Comparison of ENCODE assay signal across 26 mouse cellular contexts in the genomic region with DNA sequence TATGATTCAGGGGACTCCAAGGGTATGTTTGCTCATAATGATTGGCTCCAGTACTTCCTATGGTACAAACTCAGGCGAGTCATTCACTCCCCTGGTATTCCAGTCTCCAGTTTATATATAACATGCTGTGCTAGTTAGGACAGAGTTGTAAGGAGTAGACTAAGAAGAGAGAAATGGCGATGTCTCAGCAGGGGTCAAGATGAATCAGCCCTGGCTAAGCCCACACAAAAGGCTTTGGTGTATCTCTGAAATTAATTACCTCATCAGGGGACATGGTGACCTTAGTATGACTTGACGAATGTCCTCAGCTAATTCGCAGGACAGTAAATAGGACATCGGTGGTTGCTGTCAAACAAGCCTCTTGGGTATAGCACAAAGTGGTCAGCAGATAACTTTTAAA. TPM values are rescaled to one million over a fixed set of nuclear protein-coding genes. Genes with fewer than 3 reads are reported as not detected.
DNase-seq lines count a peak whose midpoint lies in the region; ATAC-seq and TF ChIP-seq lines count a peak whose summit lies in the region.
"Had no signal": no experiment of that assay in that cellular context is flagged by ENCODE, and none has a peak within 500 bp of the region (broad histone marks: within the 10 kb centered on the region; RNA-seq: fewer than 3 reads in every experiment).

No protein-coding gene starts in this region.

- no peak for DNase-seq in heart, adult 2 months
- peak; percentile 7 for DNase-seq in 3T3-L1 (ENCODE audit: low read depth, low spot score)
- DNase-seq in Muller cell, postnatal 12 days (ENCODE audit: inconsistent ontology term) = peak; percentile 69
- DNase-seq in NIH3T3 (ENCODE audit: low read depth) = peak; percentile 54
- no peak for DNase-seq in hindbrain, postnatal 0 days (ENCODE audit: low spot score)
- no peak for DNase-seq in forebrain, embryonic 14.5 days (ENCODE audit: low spot score)
- no peak for DNase-seq in urinary bladder, adult 18-20 months (ENCODE audit: low spot score in 2 of 2)
- DNase-seq: adrenal gland, adult 2 months; adrenal gland, adult 8-10 months; adrenal gland, postnatal 10 days; adrenal gland, postnatal 14 days; adrenal gland, postnatal 25 days; adrenal gland, postnatal 36 days; B cell, adult 2 months; cerebellum, adult 11 months; cerebellum, adult 11-12 months; cerebellum, adult 18-20 months; cerebellum, adult 2 months; cerebellum, adult 8-10 months had no signal

- H3K4me1 ChIP-seq in heart, adult 2 months (ENCODE audit: control insufficient read depth, insufficient read depth, low read length) = no peaks in the 10 kb centered on the region
- 0 out of 2 replicates have a peak, but pooled peaks cover 5% of the 10 kb centered on the region for H3K4me1 ChIP-seq in heart, embryonic 11.5 days (ENCODE audit: control insufficient read depth, insufficient read depth, low read length)
- peaks cover 9% of the 10 kb centered on the region for H3K4me1 ChIP-seq in hindbrain, postnatal 0 days (ENCODE audit: insufficient read depth, low read length)
- H3K4me1 ChIP-seq in forebrain, embryonic 14.5 days (ENCODE audit: control insufficient read depth, insufficient read depth, low read length) = no peaks in the 10 kb centered on the region; the same call in 1 of the 2 replicates

- H3K4me3 ChIP-seq in heart, adult 2 months = no peak overlapping the region
- no peak overlapping the region for H3K4me3 ChIP-seq in heart, embryonic 11.5 days (ENCODE audit: low read depth, low read length)
- no peak overlapping the region for H3K4me3 ChIP-seq in hindbrain, postnatal 0 days (ENCODE audit: low read length)
- H3K4me3 ChIP-seq in forebrain, embryonic 14.5 days (ENCODE audit: low read depth, low read length) = no peak overlapping the region

- ATAC-seq in heart, embryonic 11.5 days (replicated peaks; ENCODE audit: insufficient number of reproducible peaks, low FRiP score, low TSS enrichment) = no peak
- no peak for ATAC-seq in hindbrain, postnatal 0 days
- no peak for ATAC-seq in forebrain, embryonic 14.5 days
- ATAC-seq: activated CD4-positive, CD25-positive, alpha-beta regulatory T cell, adult 4 months; CD4-positive, CD25-positive, alpha-beta regulatory T cell, adult 4 months; Patski had no signal

- no peak overlapping the region for H3K9ac ChIP-seq in heart, adult 2 months (ENCODE audit: low read depth, low read length)
- no peak overlapping the region for H3K9ac ChIP-seq in heart, embryonic 11.5 days (ENCODE audit: low read depth, low read length)
- no peak overlapping the region for H3K9ac ChIP-seq in hindbrain, postnatal 0 days (replicated peaks; ENCODE audit: low read length)
- H3K9ac ChIP-seq in forebrain, embryonic 14.5 days (ENCODE audit: low read length) = no peak overlapping the region

- H3K27ac ChIP-seq in heart, adult 2 months = no peak overlapping the region
- H3K27ac ChIP-seq in heart, embryonic 11.5 days (ENCODE audit: low read depth, low read length) = no peak overlapping the region
- no peak overlapping the region for H3K27ac ChIP-seq in hindbrain, postnatal 0 days
- no peak overlapping the region for H3K27ac ChIP-seq in forebrain, embryonic 14.5 days (ENCODE audit: low read depth, low read length)

- TF ChIP-seq CTCF in heart, adult 2 months (IDR thresholded peaks at IDR 0.05) = no peak
- no peak for TF ChIP-seq CTCF in hindbrain, postnatal 0 days (IDR thresholded peaks at IDR 0.05; ENCODE audit: low read depth)

- H3K27me3 ChIP-seq in heart, adult 2 months (ENCODE audit: control insufficient read depth, insufficient read depth, low read length) = no peaks in the 10 kb centered on the region
- H3K27me3 ChIP-seq in heart, embryonic 11.5 days (ENCODE audit: control insufficient read depth, insufficient read depth, low read length) = no peaks in the 10 kb centered on the region
- no peaks in the 10 kb centered on the region for H3K27me3 ChIP-seq in hindbrain, postnatal 0 days (ENCODE audit: insufficient read depth, low read length)
- no peaks in the 10 kb centered on the region for H3K27me3 ChIP-seq in forebrain, embryonic 14.5 days (replicated peaks; ENCODE audit: control insufficient read depth, insufficient read depth, low read length)
- H3K27me3 ChIP-seq: Patski had no signal

- no peaks in the 10 kb centered on the region for H3K9me3 ChIP-seq in heart, embryonic 11.5 days (replicated peaks; ENCODE audit: control insufficient read depth, low read length)
- no peaks in the 10 kb centered on the region for H3K9me3 ChIP-seq in hindbrain, postnatal 0 days (ENCODE audit: low read length)
- H3K9me3 ChIP-seq in forebrain, embryonic 14.5 days (replicated peaks; ENCODE audit: control insufficient read depth, low read length) = no peaks in the 10 kb centered on the region
- H3K9me3 ChIP-seq: G1E had no signal

- H3K79me2 ChIP-seq in heart, adult 2 months (replicated peaks; ENCODE audit: control insufficient read depth, insufficient read depth, low read length) = no peaks in the 10 kb centered on the region

- H3K4me2 ChIP-seq in heart, embryonic 11.5 days = no peak overlapping the region
- no peak overlapping the region for H3K4me2 ChIP-seq in hindbrain, postnatal 0 days (ENCODE audit: low read depth, low read length)
- no peak overlapping the region for H3K4me2 ChIP-seq in forebrain, embryonic 14.5 days (ENCODE audit: low read length)

- TF ChIP-seq POLR2A in heart, adult 2 months (IDR thresholded peaks at IDR 0.05; ENCODE audit: insufficient read depth, low read depth, low read length) = peak; percentile 25; the same call in 1 of the 2 replicates

- peaks cover 17% of the 10 kb centered on the region for H3K36me3 ChIP-seq in heart, adult 2 months (ENCODE audit: control insufficient read depth, insufficient read depth, low read length)
- no peaks in the 10 kb centered on the region for H3K36me3 ChIP-seq in heart, embryonic 11.5 days (ENCODE audit: control insufficient read depth, insufficient read depth, low read length)
- no peaks in the 10 kb centered on the region for H3K36me3 ChIP-seq in hindbrain, postnatal 0 days (ENCODE audit: insufficient read depth, low read length)
- no peaks in the 10 kb centered on the region for H3K36me3 ChIP-seq in forebrain, embryonic 14.5 days (ENCODE audit: control insufficient read depth, insufficient read depth, low read length)
- H3K36me3 ChIP-seq: G1E had no signal

- WGBS in heart, adult 2 months = 54% methylated on average over 5 of the region's 5 CpGs
- WGBS in heart, embryonic 11.5 days (ENCODE audit: insufficient replicate concordance) = 61% methylated on average over 5 of the region's 5 CpGs
- 35% methylated on average over 5 of the region's 5 CpGs for WGBS in hindbrain, postnatal 0 days
- 38% methylated on average over 5 of the region's 5 CpGs for WGBS in forebrain, embryonic 14.5 days

- TF ChIP-seq EP300 in heart, adult 2 months (IDR thresholded peaks at IDR 0.05; ENCODE audit: insufficient read depth, low read depth, low read length) = no peak

- intact Hi-C loops in heart, adult 2 months (cut with DNase I) = no loop called here

RNA-seq across cellular contexts. Expression of gene Hspb2, which starts 4.6 kb away (rescaled TPM):
- total RNA-seq in heart, adult 2 months (2021) = 100 to 1,000 TPM; 131 to 139 TPM
- 201 and 224 TPM in 2 replicates for polyA plus RNA-seq in heart, adult 2 months (2012; rRNA removed)
- polyA plus RNA-seq in heart, embryonic 11.5 days (2014; fragmentation: Nextera tagmentation; extraction: Ambion mirVana) = 319 and 338 TPM in 2 replicates
- total RNA-seq in hindbrain, postnatal 0 days (2014; rRNA removed) = 5.4 TPM in 1 of 2 replicates, not detected in the other
- polyA plus RNA-seq in hindbrain, postnatal 0 days (2015; fragmentation: Nextera tagmentation; extraction: Ambion mirVana) = 2.2 and 2.9 TPM in 2 replicates
- polyA plus RNA-seq in forebrain, embryonic 14.5 days (2014; fragmentation: Nextera tagmentation; extraction: Ambion mirVana) = 0.70 TPM in 1 of 2 replicates, not detected in the other
- total RNA-seq: CH12.LX, G1E, MEL had no signal
- polyA plus RNA-seq: CD4-positive, CD25-positive, alpha-beta regulatory T cell, adult 4 months; G1E had no signal

RNA-seq across cellular contexts. Expression of gene Cryab, which starts 5.6 kb away (rescaled TPM):
- 1,000 to 10,000 TPM; 2,783 to 3,339 TPM for total RNA-seq in heart, adult 2 months (2021)
- 3,110 and 4,349 TPM in 2 replicates for polyA plus RNA-seq in heart, adult 2 months (2012; rRNA removed)
- polyA plus RNA-seq in heart, embryonic 11.5 days (2014; fragmentation: Nextera tagmentation; extraction: Ambion mirVana) = 841 and 878 TPM in 2 replicates
- total RNA-seq in hindbrain, postnatal 0 days (2014; rRNA removed) = 8.7 and 9.1 TPM in 2 replicates
- 31.2 and 31.4 TPM in 2 replicates for polyA plus RNA-seq in hindbrain, postnatal 0 days (2015; fragmentation: Nextera tagmentation; extraction: Ambion mirVana)
- 9.7 and 12.6 TPM in 2 replicates for polyA plus RNA-seq in forebrain, embryonic 14.5 days (2014; fragmentation: Nextera tagmentation; extraction: Ambion mirVana)
- total RNA-seq: CH12.LX, MEL had no signal
- polyA plus RNA-seq: CD4-positive, CD25-positive, alpha-beta regulatory T cell, adult 4 months; G1E had no signal

RNA-seq across cellular contexts. Expression of gene 2310030G06Rik, which starts 10.4 kb away (rescaled TPM):
- 1 to 10 TPM; 2.9 to 4.3 TPM for total RNA-seq in heart, adult 2 months (2021)
- 5.6 and 7.4 TPM in 2 replicates for polyA plus RNA-seq in heart, adult 2 months (2012; rRNA removed)
- polyA plus RNA-seq in heart, embryonic 11.5 days (2014; fragmentation: Nextera tagmentation; extraction: Ambion mirVana) = 7.7 and 9.4 TPM in 2 replicates
- total RNA-seq in hindbrain, postnatal 0 days (2014; rRNA removed) = 0.79 and 2.4 TPM in 2 replicates
- polyA plus RNA-seq in hindbrain, postnatal 0 days (2015; fragmentation: Nextera tagmentation; extraction: Ambion mirVana) = 2.7 and 3.0 TPM in 2 replicates
- polyA plus RNA-seq in forebrain, embryonic 14.5 days (2014; fragmentation: Nextera tagmentation; extraction: Ambion mirVana) = 1.0 and 1.1 TPM in 2 replicates
- total RNA-seq: CH12.LX, MEL had no signal
- polyA plus RNA-seq: activated CD4-positive, CD25-positive, alpha-beta regulatory T cell, adult 4 months; CD4-positive, CD25-positive, alpha-beta regulatory T cell, adult 4 months; G1E had no signal

RNA-seq across cellular contexts. Expression of gene Fdxacb1, which starts 11.3 kb away (rescaled TPM):
- total RNA-seq in heart, adult 2 months (2021) = 1 to 10 TPM; 4.7 to 5.1 TPM
- polyA plus RNA-seq in heart, adult 2 months (2012; rRNA removed) = 3.4 and 5.2 TPM in 2 replicates
- polyA plus RNA-seq in heart, embryonic 11.5 days (2014; fragmentation: Nextera tagmentation; extraction: Ambion mirVana) = 9.8 and 9.9 TPM in 2 replicates
- 8.9 and 11.7 TPM in 2 replicates for total RNA-seq in hindbrain, postnatal 0 days (2014; rRNA removed)
- 9.6 and 12.0 TPM in 2 replicates for polyA plus RNA-seq in hindbrain, postnatal 0 days (2015; fragmentation: Nextera tagmentation; extraction: Ambion mirVana)
- 10.0 and 10.1 TPM in 2 replicates for polyA plus RNA-seq in forebrain, embryonic 14.5 days (2014; fragmentation: Nextera tagmentation; extraction: Ambion mirVana)

RNA-seq across cellular contexts. Expression of gene Dixdc1, which starts 17.4 kb away (rescaled TPM):
- 1 to 10 TPM; 3.4 to 5.4 TPM for total RNA-seq in heart, adult 2 months (2021)
- polyA plus RNA-seq in heart, adult 2 months (2012; rRNA removed) = 2.6 and 4.9 TPM in 2 replicates
- polyA plus RNA-seq in heart, embryonic 11.5 days (2014; fragmentation: Nextera tagmentation; extraction: Ambion mirVana) = 7.3 and 7.5 TPM in 2 replicates
- 40.3 and 50.7 TPM in 2 replicates for total RNA-seq in hindbrain, postnatal 0 days (2014; rRNA removed)
- polyA plus RNA-seq in hindbrain, postnatal 0 days (2015; fragmentation: Nextera tagmentation; extraction: Ambion mirVana) = 24.4 and 26.0 TPM in 2 replicates
- 21.6 and 27.1 TPM in 2 replicates for polyA plus RNA-seq in forebrain, embryonic 14.5 days (2014; fragmentation: Nextera tagmentation; extraction: Ambion mirVana)
- total RNA-seq: MEL had no signal
- polyA plus RNA-seq: G1E had no signal

Comparison
In these comparisons a context has a peak if more than half of its experiments do, and no peak if none do; other contexts are left out.
1. DNase-seq: peak in 3T3-L1 (single experiment), Muller cell, postnatal 12 days (single experiment) and NIH3T3 (single experiment); none in heart, adult 2 months (0 of 2), hindbrain, postnatal 0 days (single experiment), forebrain, embryonic 14.5 days (single experiment) and urinary bladder, adult 18-20 months (0 of 2).
2. RNA of gene Hspb2, which starts 4.6 kb away (polyA plus RNA-seq): 319 to 338 TPM in heart, embryonic 11.5 days and 201 to 224 TPM in heart, adult 2 months; 2.2 to 2.9 TPM in hindbrain, postnatal 0 days and 0.70 TPM in forebrain, embryonic 14.5 days; every median in the first group is over 10 times any median in the second.
3. RNA of gene Cryab, which starts 5.6 kb away (polyA plus RNA-seq): 3,110 to 4,349 TPM in heart, adult 2 months and 841 to 878 TPM in heart, embryonic 11.5 days; 31.2 to 31.4 TPM in hindbrain, postnatal 0 days and 9.7 to 12.6 TPM in forebrain, embryonic 14.5 days; every median in the first group is over 10 times any median in the second.